Mouse (Mus musculus): Measurements from ENCODE around the gene Rnf144b.

Rnf144b gene

GRCm38 (mm10) chr13:47180776-47181175 lies 58.3 kb downstream of the Rnf144b start:
- DNase-seq (ENCODE audit: low read depth, low spot score): no peak

GRCm38 (mm10) chr13:47182366-47182765 lies 59.9 kb downstream of the Rnf144b start:
- DNase-seq (ENCODE audit: low read depth, low spot score): no peak

GRCm38 (mm10) chr13:47183033-47183730 lies 60.7 kb downstream of the Rnf144b start:
- no peak for DNase-seq (ENCODE audit: low read depth, low spot score)

- peak; percentile 77 for DNase-seq (ENCODE audit: low read depth, low spot score)
These were observed 61.3 kb downstream of the Rnf144b start for GRCm38 (mm10) chr13:47183771-47184170.

- no peak for DNase-seq (ENCODE audit: low read depth, low spot score)
These were observed 65.4 kb downstream of the Rnf144b start for GRCm38 (mm10) chr13:47187836-47188235.

GRCm38 (mm10) chr13:47189971-47190370 lies 67.5 kb downstream of the Rnf144b start:
- DNase-seq (ENCODE audit: low read depth, low spot score): peak; percentile 48

GRCm38 (mm10) chr13:47192200-47192599 lies 69.7 kb downstream of the Rnf144b start:
- no peak for DNase-seq (ENCODE audit: low read depth, low spot score)

- DNase-seq (ENCODE audit: low read depth, low spot score): no peak
These were observed 70.3 kb downstream of the Rnf144b start for GRCm38 (mm10) chr13:47192771-47193170.

GRCm38 (mm10) chr13:47193326-47194153 lies 71.1 kb downstream of the Rnf144b start:
- DNase-seq (ENCODE audit: low read depth, low spot score): peak; percentile 92

GRCm38 (mm10) chr13:47194695-47195094 lies 72.2 kb downstream of the Rnf144b start:
- no peak for DNase-seq (ENCODE audit: low read depth, low spot score)

- no peak for DNase-seq (ENCODE audit: low read depth, low spot score)
These were observed 73.0 kb downstream of the Rnf144b start for GRCm38 (mm10) chr13:47195491-47195890.

- no peak for DNase-seq (ENCODE audit: low read depth, low spot score)
These were observed 77.7 kb downstream of the Rnf144b start for GRCm38 (mm10) chr13:47200011-47200670.

GRCm38 (mm10) chr13:47201962-47202624 lies 79.6 kb downstream of the Rnf144b start:
- DNase-seq (ENCODE audit: low read depth, low spot score): peak; percentile 41

GRCm38 (mm10) chr13:47210496-47210895 lies 88.0 kb downstream of the Rnf144b start:
- DNase-seq (ENCODE audit: low read depth, low spot score): no peak

- no peak for DNase-seq (ENCODE audit: low read depth, low spot score)
These were observed 88.5 kb downstream of the Rnf144b start for GRCm38 (mm10) chr13:47210992-47211391.

- DNase-seq (ENCODE audit: low read depth, low spot score): no peak
These were observed 89.1 kb downstream of the Rnf144b start for GRCm38 (mm10) chr13:47211581-47211980.

- DNase-seq (ENCODE audit: low read depth, low spot score): no peak
These were observed 91.4 kb downstream of the Rnf144b start for GRCm38 (mm10) chr13:47213817-47214216.

GRCm38 (mm10) chr13:47214895-47215294 lies 92.4 kb downstream of the Rnf144b start:
- no peak for DNase-seq (ENCODE audit: low read depth, low spot score)

GRCm38 (mm10) chr13:47215815-47216585 lies 93.5 kb downstream of the Rnf144b start:
- no peak for DNase-seq (ENCODE audit: low read depth, low spot score)

- DNase-seq (ENCODE audit: low read depth, low spot score): no peak
These were observed 94.7 kb downstream of the Rnf144b start for GRCm38 (mm10) chr13:47217107-47217571.

- DNase-seq (ENCODE audit: low read depth, low spot score): no peak
These were observed 95.9 kb downstream of the Rnf144b start for GRCm38 (mm10) chr13:47218351-47218750.

Data from brain, adult 2 months (tissue).